Mouse (Mus musculus) brown adipose tissue, adult 24 weeks (tissue): ENCODE results near the gene Ptx4. TPM values are rescaled to one million over a fixed set of nuclear protein-coding genes. Genes with fewer than 3 reads are reported as not detected.

Source experiments
- H3K27ac ChIP-seq: fragments of 200-500 bp; replicated peaks from 2 replicates; pipeline ENCODE4 v1.5.1; 2012; ENCODE audit warnings: low read depth, mild to moderate bottlenecking, low read length
- H3K4me1 ChIP-seq: fragments of 200-500 bp; 2 replicates; pipeline ENCODE4 v1.6.1; 2012; ENCODE audit warnings: low read length, mixed read lengths; ENCODE audit not compliant: control insufficient read depth, insufficient read depth, insufficient read length
- H3K4me3 ChIP-seq: fragments of 200-500 bp; 2 replicates; pipeline ENCODE4 v1.5.1; 2012; ENCODE audit warnings: low read depth, mild to moderate bottlenecking, low read length, moderate library complexity; ENCODE audit not compliant: insufficient read depth
- polyA plus RNA-seq: library from polyadenylated mRNA; stranded (reverse); fragments of >200 nt; gene quantifications from 2 replicates; pipeline ENCODE4 v1.2.4, GENCODE M21; 2012; ENCODE audit not compliant: missing spikeins, insufficient read depth, insufficient read length

Ptx4 gene
- polyA plus RNA-seq, 1 experiment: not detected

DNA sequence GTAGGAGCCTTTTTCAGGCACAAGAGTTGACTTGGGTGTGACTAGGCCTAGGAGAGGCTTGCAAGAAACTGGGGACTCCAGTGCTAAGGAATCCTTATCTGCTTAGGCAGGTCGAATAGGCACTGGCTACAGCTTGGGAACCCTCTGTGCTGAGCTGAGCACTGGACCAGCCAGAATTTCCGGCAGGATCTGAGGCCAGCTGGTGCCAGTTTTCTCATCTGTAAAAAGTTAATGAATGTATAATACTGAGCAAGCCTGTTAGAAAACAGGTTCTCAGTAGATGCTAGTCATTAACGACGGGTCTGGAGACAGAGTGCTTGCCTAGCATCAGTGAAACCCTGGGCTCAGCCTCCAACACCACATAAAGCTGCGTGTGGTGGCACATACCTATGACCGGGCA lies 15.1 kb downstream of the Ptx4 start:
- H3K4me1 ChIP-seq: peaks cover 7% of the 10 kb centered on the region
- no peak overlapping the region for H3K4me3 ChIP-seq
- no peak overlapping the region for H3K27ac ChIP-seq

DNA sequence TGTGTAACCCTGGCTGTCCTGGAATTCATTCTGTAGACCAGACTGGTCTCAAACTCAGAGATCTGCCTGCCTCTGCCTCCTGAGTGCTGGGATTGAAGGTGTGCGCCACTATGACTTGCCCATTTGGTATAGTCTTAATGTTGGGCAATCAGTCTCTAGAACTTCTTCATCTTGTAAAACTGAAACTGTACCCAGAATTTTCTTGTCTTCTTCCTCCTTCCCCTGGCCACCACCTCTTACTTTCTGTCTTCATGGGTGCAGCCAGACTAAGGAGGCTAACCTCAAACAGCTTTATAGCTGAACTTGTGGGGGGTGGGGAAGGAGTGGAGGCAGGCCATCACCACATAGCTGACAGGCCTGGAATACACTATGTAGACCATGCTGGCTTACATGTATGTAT lies 18.2 kb downstream of the Ptx4 start:
- Histone ChIP-seq H3K27ac (no peak overlapping the region), H3K4me3 (no peak overlapping the region), H3K4me1 (peaks cover 7% of the 10 kb centered on the region)

DNA sequence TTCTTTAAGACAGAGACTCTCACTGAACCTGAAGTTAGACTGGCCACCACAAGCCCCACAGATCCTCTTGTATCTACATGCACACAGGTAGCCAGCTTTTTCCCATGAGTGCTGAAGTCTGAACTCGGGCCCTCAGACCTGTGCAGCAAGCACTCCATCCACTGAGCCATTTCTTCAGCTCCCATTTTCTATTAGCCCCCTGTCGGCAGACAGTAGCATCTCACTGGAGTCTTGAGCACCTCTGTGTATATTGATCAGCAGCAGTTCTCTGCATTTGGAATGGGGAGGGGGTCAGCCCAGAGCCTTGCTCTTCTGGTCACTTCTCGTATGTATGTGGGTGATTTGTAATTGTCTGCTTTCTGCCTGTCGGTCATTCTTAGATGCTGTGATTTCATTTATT lies 19.4 kb downstream of the Ptx4 start:
- no peak overlapping the region for H3K4me3 ChIP-seq
- H3K4me1 ChIP-seq: peaks cover 5% of the 10 kb centered on the region

DNA sequence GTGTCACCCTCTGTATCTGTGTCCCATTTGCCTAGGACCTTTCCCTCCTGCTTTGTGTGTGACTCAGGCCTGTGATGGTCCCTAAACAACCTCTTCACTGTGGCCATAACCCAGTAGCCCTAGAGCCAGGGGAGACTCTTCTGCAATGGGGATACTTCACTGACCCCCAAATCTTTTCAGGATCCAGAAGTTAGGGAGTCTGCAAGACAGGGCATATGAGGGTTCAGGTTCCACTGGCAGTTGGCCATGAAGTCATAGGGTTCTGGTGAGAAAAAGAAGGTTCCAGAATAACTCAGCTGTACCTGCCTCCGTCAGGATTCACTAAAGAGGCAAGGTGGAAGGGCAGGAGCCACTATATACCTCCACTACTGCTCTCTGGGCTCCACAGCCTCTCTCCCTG lies 41.6 kb downstream of the Ptx4 start, which contains the start of gene Ccdc154:
TSS of gene Ccdc154 (plus strand) at position 301 of the 400 bp plus-strand sequence.
- Histone ChIP-seq H3K27ac (no peak within 1 kb of the TSS), H3K4me1 (no peaks in the 10 kb centered on the region), H3K4me3 (no peak within 1 kb of the TSS)

More for the DNA sequence above, 19.4 kb downstream of the Ptx4 start:
- H3K27ac ChIP-seq: no peak overlapping the region

DNA sequence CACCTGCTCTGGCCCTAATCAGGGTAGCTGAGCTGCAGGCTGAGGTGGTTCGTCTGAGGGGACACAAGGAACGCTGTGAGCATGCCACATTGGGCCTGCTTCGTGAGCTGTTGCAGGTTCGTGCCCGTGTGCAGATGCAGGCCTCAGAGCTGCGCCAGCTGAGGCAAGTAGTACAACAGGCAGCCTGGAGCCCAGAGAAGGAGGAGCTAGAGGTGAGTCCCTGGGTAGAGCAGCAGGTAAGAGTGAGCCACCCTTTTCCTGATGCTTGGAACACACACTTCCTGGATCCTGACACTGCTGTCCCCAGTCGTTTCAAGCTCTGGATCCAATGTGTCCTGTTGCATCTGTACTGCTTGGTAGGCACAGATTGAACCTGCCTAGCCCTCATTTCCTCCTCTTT lies 42.8 kb downstream of the Ptx4 start:
- no peaks in the 10 kb centered on the region for H3K4me1 ChIP-seq
- no peak overlapping the region for H3K4me3 ChIP-seq
- H3K27ac ChIP-seq: no peak overlapping the region

DNA sequence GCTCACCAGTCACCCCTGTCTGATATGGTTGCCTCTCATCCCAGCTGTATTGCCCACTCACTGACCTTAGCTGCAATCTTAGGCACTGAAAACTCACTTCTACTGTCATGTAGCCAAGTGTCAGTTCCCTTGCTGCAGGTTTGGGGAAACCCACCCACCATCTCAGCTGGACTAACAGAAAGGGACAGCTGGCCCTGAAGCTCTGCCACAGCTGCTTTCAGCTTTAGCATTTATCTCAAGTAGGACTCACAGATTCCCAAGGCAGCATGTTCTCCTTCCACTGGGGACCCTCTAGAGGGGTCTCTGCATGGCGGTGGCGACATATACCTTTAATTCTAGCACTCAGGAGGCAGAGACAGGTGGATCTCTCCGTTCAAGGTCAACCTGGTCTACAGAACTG lies 44.2 kb downstream of the Ptx4 start:
- H3K4me1 ChIP-seq: no peaks in the 10 kb centered on the region
- no peak overlapping the region for H3K27ac ChIP-seq
- H3K4me3 ChIP-seq: no peak overlapping the region

DNA sequence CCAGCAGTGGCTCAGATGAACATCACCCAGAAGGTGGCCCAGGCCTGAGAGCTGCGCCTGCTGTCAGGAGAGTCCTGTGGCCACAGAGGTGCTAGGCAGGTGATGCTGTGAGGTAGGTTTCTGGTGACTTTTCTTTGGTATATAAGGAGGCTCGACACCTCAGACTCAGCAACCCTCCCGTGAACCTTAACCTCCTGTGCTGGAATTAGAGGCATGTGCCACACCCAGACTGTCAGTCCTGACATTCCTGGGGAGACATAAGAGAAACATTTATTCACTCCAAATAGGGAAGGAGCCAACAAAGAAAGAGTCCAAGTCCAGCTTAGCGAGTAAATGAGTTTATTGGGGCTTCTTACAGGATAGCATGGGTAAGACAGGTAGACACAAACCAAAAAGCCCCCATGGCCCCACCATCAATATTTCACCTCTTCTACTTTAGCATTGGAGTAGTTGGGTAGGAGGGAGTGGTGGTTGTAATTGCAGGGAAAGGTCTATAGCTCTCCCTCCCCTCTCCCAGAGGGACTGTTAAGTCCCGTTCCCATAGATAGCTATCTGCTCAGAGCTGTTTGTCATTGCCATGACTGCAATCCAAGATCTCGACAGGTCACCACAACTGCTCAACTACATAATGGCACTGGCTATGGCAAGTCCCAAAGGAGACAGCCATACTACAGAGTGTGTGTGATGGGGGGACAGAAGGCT lies 45.6 kb downstream of the Ptx4 start:
- H3K4me1 ChIP-seq: no peaks in the 10 kb centered on the region
- H3K27ac ChIP-seq: no peak overlapping the region
- H3K4me3 ChIP-seq: no peak overlapping the region

DNA sequence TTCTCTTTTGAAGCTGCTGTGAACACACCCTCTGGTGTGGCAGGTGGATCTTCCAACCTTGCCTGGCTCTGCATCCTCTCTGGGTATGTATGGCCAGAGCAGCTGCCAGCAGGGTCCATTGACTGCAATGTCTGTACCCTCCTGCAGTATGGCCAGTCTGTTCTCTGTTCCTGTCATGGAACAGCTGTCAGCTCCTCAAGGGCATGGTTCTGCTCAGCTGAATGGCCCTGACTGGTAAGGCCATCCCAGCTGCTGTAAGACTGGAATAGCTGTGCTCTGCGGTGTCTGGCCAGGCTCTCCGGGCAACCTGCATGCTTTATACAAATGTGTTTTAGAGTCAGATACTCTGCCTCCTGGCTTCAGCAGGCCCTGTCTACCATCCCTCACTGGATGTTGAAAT lies 49.1 kb downstream of the Ptx4 start:
- Histone ChIP-seq H3K4me1 (no peaks in the 10 kb centered on the region), H3K4me3 (no peak overlapping the region), H3K27ac (no peak overlapping the region)

DNA sequence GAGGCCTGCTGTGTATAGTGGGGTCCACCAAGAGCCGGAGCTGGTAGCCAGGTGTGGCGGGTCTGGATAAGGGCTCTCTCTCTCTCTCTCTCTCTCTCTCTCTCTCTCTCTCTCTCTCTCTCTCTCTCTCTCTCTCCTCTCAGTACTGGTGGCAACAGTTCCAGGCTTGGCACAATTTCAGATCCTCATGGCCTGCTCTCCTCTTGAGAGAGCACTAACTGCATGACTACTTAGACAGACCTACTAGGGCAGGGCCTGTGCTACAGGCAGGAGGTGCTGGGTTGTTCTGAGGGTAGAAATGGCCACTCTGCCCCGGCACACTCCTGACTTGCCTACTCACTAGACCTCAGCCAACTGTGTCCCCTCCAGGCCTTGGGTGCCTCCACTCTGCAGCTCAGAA lies 52.0 kb downstream of the Ptx4 start:
- H3K4me1 ChIP-seq: no peaks in the 10 kb centered on the region
- H3K27ac ChIP-seq: no peak overlapping the region
- H3K4me3 ChIP-seq: no peak overlapping the region

Other genes starting within 250 kb of the Ptx4 start
- gene Nubp2, start 234.4 kb upstream of the Ptx4 start, polyA plus RNA-seq: 28.7 and 40.4 TPM in 2 replicates
- gene Spsb3, start 234.1 kb upstream of the Ptx4 start, polyA plus RNA-seq: 25.6 and 29.9 TPM in 2 replicates
- 5.9 and 6.6 TPM in 2 replicates for gene Eme2, start 225.7 kb upstream of the Ptx4 start, polyA plus RNA-seq
- 91.7 and 105 TPM in 2 replicates for gene Mrps34, start 225.6 kb upstream of the Ptx4 start, polyA plus RNA-seq
- 26.0 and 28.7 TPM in 2 replicates for gene Nme3, start 224.3 kb upstream of the Ptx4 start, polyA plus RNA-seq
- gene Mapk8ip3, start 183.8 kb upstream of the Ptx4 start, polyA plus RNA-seq: 12.0 and 24.2 TPM in 2 replicates
- gene Jpt2, start 160.1 kb upstream of the Ptx4 start, polyA plus RNA-seq: 3.0 and 3.4 TPM in 2 replicates
- 4.2 and 4.8 TPM in 2 replicates for gene Cramp1l, start 105.0 kb upstream of the Ptx4 start, polyA plus RNA-seq
- 3.8 and 4.1 TPM in 2 replicates for gene Ift140, start 104.7 kb upstream of the Ptx4 start, polyA plus RNA-seq
- gene Tmem204, start 37.2 kb upstream of the Ptx4 start, polyA plus RNA-seq: 13.1 and 22.6 TPM in 2 replicates
- gene Telo2, start 4.8 kb upstream of the Ptx4 start, polyA plus RNA-seq: 10.1 and 12.9 TPM in 2 replicates
- 9.6 and 11.5 TPM in 2 replicates for gene Clcn7, start 12.6 kb downstream of the Ptx4 start, polyA plus RNA-seq
- not detected in 2 replicates for gene Ccdc154, start 41.7 kb downstream of the Ptx4 start, polyA plus RNA-seq
- not detected in 2 replicates for gene Gm38655, start 54.7 kb downstream of the Ptx4 start, polyA plus RNA-seq
- gene BC003965, start 63.8 kb downstream of the Ptx4 start, polyA plus RNA-seq: 27.3 and 36.9 TPM in 2 replicates
- 2.5 and 4.3 TPM in 2 replicates for gene Unkl, start 67.6 kb downstream of the Ptx4 start, polyA plus RNA-seq
- 27.6 and 32.7 TPM in 2 replicates for gene Gnptg, start 119.4 kb downstream of the Ptx4 start, polyA plus RNA-seq
- gene Tsr3, start 119.4 kb downstream of the Ptx4 start, polyA plus RNA-seq: 9.9 and 13.1 TPM in 2 replicates
- gene Baiap3, start 135.6 kb downstream of the Ptx4 start, polyA plus RNA-seq: 1.1 and 2.9 TPM in 2 replicates
- 56.0 and 66.5 TPM in 2 replicates for gene Ube2i, start 153.9 kb downstream of the Ptx4 start, polyA plus RNA-seq
- gene Prss34, start 177.6 kb downstream of the Ptx4 start, polyA plus RNA-seq: not detected in 2 replicates
- not detected in 2 replicates for gene Prss28, start 187.9 kb downstream of the Ptx4 start, polyA plus RNA-seq
- not detected in 2 replicates for gene Prss29, start 197.9 kb downstream of the Ptx4 start, polyA plus RNA-seq
- 0.63 TPM in 1 of 2 replicates, not detected in the other for gene Tpsab1, start 224.8 kb downstream of the Ptx4 start, polyA plus RNA-seq
- 6.1 and 8.8 TPM in 2 replicates for gene Tpsb2, start 245.5 kb downstream of the Ptx4 start, polyA plus RNA-seq
- 0.99 TPM in 1 of 2 replicates, not detected in the other for gene Tpsg1, start 248.5 kb downstream of the Ptx4 start, polyA plus RNA-seq